Mouse (Mus musculus): ENCODE measurements around the gene Cacng8.

DNA sequence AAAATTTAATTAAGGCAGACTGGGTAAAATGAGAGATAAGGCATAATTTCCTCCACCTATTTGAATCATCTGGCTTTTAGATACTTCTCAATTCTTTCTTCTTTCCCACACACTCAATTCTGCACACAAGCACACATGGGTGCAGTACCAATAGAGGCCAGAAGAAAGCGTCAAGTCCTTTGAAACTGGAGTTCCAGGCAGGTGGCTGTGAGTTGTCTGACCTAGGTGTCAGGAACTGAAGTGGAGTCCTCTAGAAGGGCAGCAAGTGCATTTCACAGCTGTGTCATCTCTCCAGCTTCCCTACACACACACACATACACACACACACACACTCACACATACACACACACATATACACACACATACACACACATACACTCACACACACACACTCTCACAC lies 38.9 kb upstream of the Cacng8 start:
- TF ChIP-seq CTCF (conservative IDR thresholded peaks at IDR 0.05; ENCODE audit: insufficient read depth, insufficient read length, low read depth, low read length) (no peak), POLR2A (IDR thresholded peaks at IDR 0.05; ENCODE audit: low read depth, low read length) (no peak)
